Mouse (Mus musculus) heart, adult 2 months (tissue): ENCODE data around the gene Tubd1.

Experiments
- CTCF ChIP-seq: fragments of 200-600 bp; IDR thresholded peaks from 2 replicates; pipeline ENCODE4 v1.8.1; 2022; ENCODE audit warnings: antibody characterized with exemption, mild to moderate bottlenecking, moderate library complexity
- EP300 ChIP-seq: fragments of 200-500 bp; IDR thresholded peaks from 2 replicates; pipeline ENCODE4 v1.6.1; 2011; ENCODE audit warnings: low read depth, low read length, control low read depth; ENCODE audit not compliant: insufficient read depth
- POLR2A ChIP-seq: fragments of 200-500 bp; IDR thresholded peaks from 2 replicates; pipeline ENCODE4 v1.6.1; 2011; ENCODE audit warnings: mild to moderate bottlenecking, low read depth, low read length, control low read depth; ENCODE audit not compliant: insufficient read depth

DNA sequence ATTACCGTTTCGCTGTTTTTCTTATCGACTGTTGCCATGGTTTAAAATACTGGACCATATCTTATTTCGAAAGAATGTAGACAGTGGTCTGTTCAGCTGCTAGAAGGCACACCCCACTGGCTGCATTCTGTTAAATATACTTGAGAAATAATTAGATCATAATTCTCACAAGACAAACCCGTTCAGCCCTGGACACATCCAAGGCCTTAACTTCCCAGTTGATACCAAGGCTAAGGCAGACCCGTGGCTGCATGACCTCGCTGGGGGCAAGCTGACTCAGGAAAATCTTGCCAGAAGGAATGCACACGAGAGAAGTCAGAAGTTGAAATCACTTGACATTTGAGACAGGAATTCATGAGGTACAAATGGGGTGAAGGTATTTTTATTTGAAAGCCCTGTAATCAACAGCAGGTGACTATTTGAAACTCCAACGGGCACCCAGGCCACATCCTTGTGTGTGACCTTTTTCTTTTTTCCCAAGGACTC is 25.5 kb downstream of the Tubd1 start:
- no peak for TF ChIP-seq POLR2A
- no peak for TF ChIP-seq EP300
- TF ChIP-seq CTCF: no peak
